Mouse (Mus musculus) olfactory bulb, adult 2 months (tissue): ENCODE data around the gene Kcns1. TPM values are rescaled to one million over a fixed set of nuclear protein-coding genes. Genes with fewer than 3 reads are reported as not detected.

Experiments
- H3K27ac ChIP-seq: fragments of 200-500 bp; 2 replicates; pipeline ENCODE4 v1.5.1; 2012; ENCODE audit warnings: low read depth, low read length; ENCODE audit not compliant: insufficient read depth
- H3K4me1 ChIP-seq: fragments of 200-500 bp; 2 replicates; pipeline ENCODE4 v1.6.1; 2012; ENCODE audit warnings: low read length; ENCODE audit not compliant: control insufficient read depth, insufficient read depth
- H3K4me3 ChIP-seq: fragments of 200-500 bp; 2 replicates; pipeline ENCODE4 v1.5.1; 2012; ENCODE audit warnings: mild to moderate bottlenecking, low read depth, low read length, moderate library complexity; ENCODE audit not compliant: insufficient read depth
- CTCF ChIP-seq: fragments of 200-500 bp; IDR thresholded peaks from 2 replicates; pipeline ENCODE4 v1.5.1; 2012; ENCODE audit warnings: low read depth, mild to moderate bottlenecking, low read length, moderate library complexity; ENCODE audit not compliant: insufficient read depth
- POLR2A ChIP-seq: fragments of 200-500 bp; IDR thresholded peaks from 2 replicates; pipeline ENCODE4 v1.6.1; 2012; ENCODE audit warnings: mild to moderate bottlenecking, low read depth, low read length, moderate library complexity; ENCODE audit not compliant: insufficient read depth
- WGBS: fragments of 180-500 bp; shearing (Covaris S2); methylation state at CpG from one replicate; pipeline ENCODE4 v1.1.7; 2018; 5-methylcytosine and 5-hydroxymethylcytosine counted together
- polyA plus RNA-seq: library from polyadenylated mRNA; stranded (reverse); fragments of >200 nt; gene quantifications from 2 replicates; pipeline ENCODE4 v1.2.4, GENCODE M21; 2012; ENCODE audit warnings: low replicate concordance; ENCODE audit not compliant: missing spikeins, insufficient read depth, insufficient read length

The Kcns1 gene
- polyA plus RNA-seq, 1 experiment, result not detected

- no peak overlapping the region for H3K4me3 ChIP-seq
- no peak overlapping the region for H3K27ac ChIP-seq
- no peaks in the 10 kb centered on the region for H3K4me1 ChIP-seq
- WGBS, result 73% methylated on average over 5 of the region's 5 CpGs
- TF ChIP-seq CTCF, result no peak
- no peak for TF ChIP-seq POLR2A
Measured at GRCm38 (mm10) chr2:164194959-164195630, 24.2 kb upstream of the Kcns1 start.

GRCm38 (mm10) chr2:164192279-164192678 is 21.4 kb upstream of the Kcns1 start:
- no peak for TF ChIP-seq POLR2A
- TF ChIP-seq CTCF, result no peak
- Histone ChIP-seq H3K4me3 (no peak overlapping the region), H3K27ac (no peak overlapping the region), H3K4me1 (no peaks in the 10 kb centered on the region)

- no peak within 1 kb of the TSS for H3K4me3 ChIP-seq
- no peak within 1 kb of the TSS for H3K27ac ChIP-seq
- H3K4me1 ChIP-seq, result no peaks in the 10 kb centered on the region
- no peak for TF ChIP-seq CTCF
- no peak for TF ChIP-seq POLR2A
- WGBS, result 77% methylated on average over 6 of the region's 6 CpGs
Measured at GRCm38 (mm10) chr2:164190576-164190975, 19.7 kb upstream of the Kcns1 start, which contains the start of gene Wfdc12. Gene Wfdc12, minus strand, starts transcription at chr2:164190608.

GRCm38 (mm10) chr2:164188722-164189121 is 17.8 kb upstream of the Kcns1 start:
- no peaks in the 10 kb centered on the region for H3K4me1 ChIP-seq
- 27% methylated on average over 5 of the region's 5 CpGs for WGBS
- no peak for TF ChIP-seq POLR2A
- TF ChIP-seq CTCF, result no peak
- no peak overlapping the region for H3K4me3 ChIP-seq
- no peak overlapping the region for H3K27ac ChIP-seq

- TF ChIP-seq POLR2A (no peak), CTCF (no peak)
- Histone ChIP-seq H3K4me3 (no peak overlapping the region), H3K27ac (no peak overlapping the region), H3K4me1 (no peaks in the 10 kb centered on the region)
- 42% methylated on average over 9 of the region's 9 CpGs for WGBS
Measured at GRCm38 (mm10) chr2:164184145-164184719, 13.3 kb upstream of the Kcns1 start.

GRCm38 (mm10) chr2:164183340-164183739 is 12.4 kb upstream of the Kcns1 start:
- WGBS, result 74% methylated on average over 9 of the region's 9 CpGs

GRCm38 (mm10) chr2:164182692-164183255 is 11.9 kb upstream of the Kcns1 start, which contains the start of gene Wfdc5:
Gene Wfdc5, minus strand, starts transcription at chr2:164182742.
- no peaks in the 10 kb centered on the region for H3K4me1 ChIP-seq
- 90% methylated on average over 7 of the region's 7 CpGs for WGBS
- no peak within 1 kb of the TSS for H3K4me3 ChIP-seq
- no peak within 1 kb of the TSS for H3K27ac ChIP-seq
- TF ChIP-seq CTCF (no peak), POLR2A (no peak)

More at GRCm38 (mm10) chr2:164183340-164183739, 12.4 kb upstream of the Kcns1 start:
- TF ChIP-seq POLR2A (no peak), CTCF (no peak)
- H3K27ac ChIP-seq, result no peak overlapping the region
- no peak overlapping the region for H3K4me3 ChIP-seq
- H3K4me1 ChIP-seq, result no peaks in the 10 kb centered on the region

GRCm38 (mm10) chr2:164180770-164181169 is 9.9 kb upstream of the Kcns1 start:
- no peak for TF ChIP-seq POLR2A
- TF ChIP-seq CTCF, result no peak
- WGBS, result 87% methylated on average over 4 of the region's 4 CpGs
- Histone ChIP-seq H3K4me3 (no peak overlapping the region), H3K4me1 (no peaks in the 10 kb centered on the region), H3K27ac (no peak overlapping the region)

- H3K4me1 ChIP-seq, result no peaks in the 10 kb centered on the region
- no peak overlapping the region for H3K4me3 ChIP-seq
- 0 out of 2 replicates have a peak, but pooled peaks have one; percentile 7 for TF ChIP-seq CTCF
- TF ChIP-seq POLR2A, result no peak
- H3K27ac ChIP-seq, result no peak overlapping the region
- 38% methylated on average over 3 of the region's 3 CpGs for WGBS
Measured at GRCm38 (mm10) chr2:164180124-164180523, 9.2 kb upstream of the Kcns1 start.
